Mouse (Mus musculus): ENCODE results near the gene Olfr9. TPM values are rescaled to one million over a fixed set of nuclear protein-coding genes. Genes with fewer than 3 reads are reported as not detected.
"Not testable (repeated sequence)": the region's sequence is repeated elsewhere in the genome, so short reads cannot be mapped to it uniquely, and the experiment has no call there.

Olfr9 gene
- total and polyA plus RNA-seq, 2 experiments from 2014 or later, result not detected

GRCm38 (mm10) chr10:128980644-128981365 is 8.4 kb upstream of the Olfr9 start:
- Histone ChIP-seq H3K9ac (replicated peaks; ENCODE audit: low read depth, low read length) (no peak overlapping the region), H3K27me3 (ENCODE audit: control insufficient read depth, insufficient read depth, low read length) (no peaks in the 10 kb centered on the region), H3K4me3 (ENCODE audit: low read depth, low read length) (no peak overlapping the region), H3K27ac (ENCODE audit: low read depth) (no peak overlapping the region), H3K9me3 (replicated peaks; ENCODE audit: control insufficient read depth, low read length) (no peaks in the 10 kb centered on the region), H3K4me2 (ENCODE audit: low read depth, low read length) (no peak overlapping the region), H3K4me1 (ENCODE audit: control insufficient read depth, insufficient read depth) (no peaks in the 10 kb centered on the region), H3K36me3 (replicated peaks; ENCODE audit: control insufficient read depth, insufficient read depth, low read length) (no peaks in the 10 kb centered on the region)
- 52% methylated on average over 3 of the region's 3 CpGs for WGBS
- no peak for TF ChIP-seq CTCF (IDR thresholded peaks at IDR 0.05; ENCODE audit: low read depth)
- no peak for TF ChIP-seq EP300 (IDR thresholded peaks at IDR 0.05; ENCODE audit: low read depth)
- ATAC-seq (ENCODE audit: insufficient read depth, low read depth) (peak; percentile 62), DNase-seq (ENCODE audit: low spot score) (peak; percentile 20)

GRCm38 (mm10) chr10:128990129-128990850 is 1.1 kb downstream of the Olfr9 start:
- H3K27ac ChIP-seq (ENCODE audit: low read depth); H3K4me1 ChIP-seq (ENCODE audit: control insufficient read depth, insufficient read depth); H3K4me2 ChIP-seq (ENCODE audit: low read depth, low read length); H3K36me3 ChIP-seq (replicated peaks; ENCODE audit: control insufficient read depth, insufficient read depth, low read length); ATAC-seq (ENCODE audit: insufficient read depth, low read depth); H3K27me3 ChIP-seq (ENCODE audit: control insufficient read depth, insufficient read depth, low read length); DNase-seq (ENCODE audit: low spot score); H3K4me3 ChIP-seq (ENCODE audit: low read depth, low read length); H3K9me3 ChIP-seq (replicated peaks; ENCODE audit: control insufficient read depth, low read length); H3K9ac ChIP-seq (replicated peaks; ENCODE audit: low read depth, low read length): not testable (repeated sequence)
- WGBS, result 47% methylated on average over 7 of the region's 10 CpGs

GRCm38 (mm10) chr10:128990994-128991393 is 1.8 kb downstream of the Olfr9 start:
- Histone ChIP-seq H3K36me3 (replicated peaks; ENCODE audit: control insufficient read depth, insufficient read depth, low read length) (no peaks in the 10 kb centered on the region), H3K27ac (ENCODE audit: low read depth) (no peak overlapping the region), H3K4me2 (ENCODE audit: low read depth, low read length) (no peak overlapping the region), H3K4me1 (ENCODE audit: control insufficient read depth, insufficient read depth) (no peaks in the 10 kb centered on the region), H3K9me3 (replicated peaks; ENCODE audit: control insufficient read depth, low read length) (no peaks in the 10 kb centered on the region), H3K9ac (replicated peaks; ENCODE audit: low read depth, low read length) (no peak overlapping the region), H3K4me3 (ENCODE audit: low read depth, low read length) (no peak overlapping the region), H3K27me3 (ENCODE audit: control insufficient read depth, insufficient read depth, low read length) (no peaks in the 10 kb centered on the region)
- no peak for ATAC-seq (ENCODE audit: insufficient read depth, low read depth)
- DNase-seq (ENCODE audit: low spot score), result no peak
- TF ChIP-seq EP300 (IDR thresholded peaks at IDR 0.05; ENCODE audit: low read depth), result no peak
- TF ChIP-seq CTCF (IDR thresholded peaks at IDR 0.05; ENCODE audit: low read depth), result no peak

DNA sequence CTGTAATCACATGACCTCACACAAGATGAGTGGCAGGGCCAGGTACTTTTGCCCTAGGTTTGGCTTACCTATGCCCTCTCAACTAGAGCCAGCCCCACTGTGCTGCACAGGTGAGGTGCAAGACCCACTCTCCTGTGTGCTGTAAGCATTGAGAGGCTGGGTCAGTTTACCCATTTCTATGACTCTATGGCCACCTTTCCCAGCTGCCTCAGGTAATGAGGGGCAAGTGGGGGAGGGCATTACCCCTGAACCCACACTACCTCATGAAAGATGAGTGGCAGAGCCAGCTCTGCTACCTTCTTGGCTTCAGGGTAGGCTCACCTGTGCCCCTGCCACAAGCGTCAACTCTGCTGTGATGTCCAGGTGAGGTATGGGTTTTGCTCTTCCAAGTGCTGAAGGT is 6.6 kb downstream of the Olfr9 start:
- 91% methylated on average over 1 of the region's 1 CpGs for WGBS
- no peak overlapping the region for H3K4me3 ChIP-seq (ENCODE audit: low read depth, low read length)
- no peak overlapping the region for H3K27ac ChIP-seq (ENCODE audit: low read depth)
- ATAC-seq (ENCODE audit: insufficient read depth, low read depth) (no peak), DNase-seq (ENCODE audit: low spot score) (no peak)
- no peaks in the 10 kb centered on the region for H3K27me3 ChIP-seq (ENCODE audit: control insufficient read depth, insufficient read depth, low read length)
- no peaks in the 10 kb centered on the region for H3K4me1 ChIP-seq (ENCODE audit: control insufficient read depth, insufficient read depth)
- H3K36me3 ChIP-seq (replicated peaks; ENCODE audit: control insufficient read depth, insufficient read depth, low read length), result no peaks in the 10 kb centered on the region
- H3K4me2 ChIP-seq (ENCODE audit: low read depth, low read length), result no peak overlapping the region
- no peaks in the 10 kb centered on the region for H3K9me3 ChIP-seq (replicated peaks; ENCODE audit: control insufficient read depth, low read length)
- no peak for TF ChIP-seq EP300 (IDR thresholded peaks at IDR 0.05; ENCODE audit: low read depth)
- no peak for TF ChIP-seq CTCF (IDR thresholded peaks at IDR 0.05; ENCODE audit: low read depth)
- H3K9ac ChIP-seq (replicated peaks; ENCODE audit: low read depth, low read length), result no peak overlapping the region

- no peak for ATAC-seq (ENCODE audit: insufficient read depth, low read depth)
- Histone ChIP-seq H3K9ac (replicated peaks; ENCODE audit: low read depth, low read length) (no peak overlapping the region), H3K9me3 (replicated peaks; ENCODE audit: control insufficient read depth, low read length) (no peaks in the 10 kb centered on the region), H3K4me3 (ENCODE audit: low read depth, low read length) (no peak overlapping the region), H3K36me3 (replicated peaks; ENCODE audit: control insufficient read depth, insufficient read depth, low read length) (no peaks in the 10 kb centered on the region), H3K4me1 (ENCODE audit: control insufficient read depth, insufficient read depth) (no peaks in the 10 kb centered on the region), H3K27me3 (ENCODE audit: control insufficient read depth, insufficient read depth, low read length) (no peaks in the 10 kb centered on the region), H3K27ac (ENCODE audit: low read depth) (no peak overlapping the region), H3K4me2 (ENCODE audit: low read depth, low read length) (no peak overlapping the region)
- TF ChIP-seq CTCF (IDR thresholded peaks at IDR 0.05; ENCODE audit: low read depth), result no peak
- TF ChIP-seq EP300 (IDR thresholded peaks at IDR 0.05; ENCODE audit: low read depth), result no peak
- DNase-seq (ENCODE audit: low spot score), result no peak
- WGBS, result 54% methylated on average over 4 of the region's 4 CpGs
Measured at GRCm38 (mm10) chr10:128996523-128997040, 7.4 kb downstream of the Olfr9 start.

Data from heart, postnatal 0 days (tissue).